Mouse (Mus musculus) CD4-positive naive resting alpha-beta T cell, adult 57 days (primary cell): ENCODE measurements around the gene Slc10a6. TPM values are rescaled to one million over a fixed set of nuclear protein-coding genes. Genes with fewer than 3 reads are reported as not detected.

Experiments used
- total RNA-seq: library from RNA; stranded (reverse); gene quantifications from one replicate; pipeline ENCODE4 v1.2.4, GENCODE M21; 2023

Gene Slc10a6
- not detected for total RNA-seq

GRCm38 (mm10) chr5:103629111-103629764 is at the start of gene Slc10a6:
Gene Slc10a6 (minus strand): TSS chr5:103629403.

GRCm38 (mm10) chr5:103655346-103656118 is 26.3 kb upstream of the Slc10a6 start, which contains the start of gene 1700016H13Rik:
Gene 1700016H13Rik (minus strand): TSS chr5:103656010.

Other genes with a start within 250 kb of the Slc10a6 start
- 7.1 TPM for gene Ptpn13, start 204.2 kb downstream of the Slc10a6 start, total RNA-seq
- gene 1700016H13Rik, start 26.6 kb upstream of the Slc10a6 start, total RNA-seq: not detected
- gene Aff1, start 63.0 kb upstream of the Slc10a6 start, total RNA-seq: 111 TPM